Mouse (Mus musculus): Measurements from ENCODE around the gene Mrps18a.

DNA sequence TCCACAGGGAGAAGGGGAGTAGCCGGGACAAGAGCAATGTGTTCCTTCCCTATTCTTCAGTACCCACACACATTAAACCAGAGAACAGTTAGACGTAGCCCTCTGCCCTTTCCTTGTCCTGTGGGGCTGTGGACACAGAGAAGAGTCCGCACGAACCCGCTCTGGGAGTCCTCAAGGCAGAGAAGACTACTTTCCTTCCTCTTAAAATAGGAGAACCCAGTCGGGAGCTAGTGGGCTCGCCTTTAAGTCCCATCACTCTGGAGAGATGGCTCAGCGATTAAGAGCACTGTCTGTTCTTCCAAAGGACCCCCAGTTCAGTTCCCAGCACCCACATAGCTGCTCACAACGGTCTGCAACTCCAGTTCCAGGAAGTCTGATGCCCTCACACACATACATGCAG is 50.9 kb downstream of the Mrps18a start:
- TF ChIP-seq POLR2A (IDR thresholded peaks at IDR 0.05; ENCODE audit: extremely low read depth, insufficient read depth, low read length), result no peak
- TF ChIP-seq CTCF (IDR thresholded peaks at IDR 0.05; ENCODE audit: low read depth, low read length), result no peak
